Mouse (Mus musculus): ENCODE measurements at regions not wholly inside any gene's neighbourhood (a gene's known extent, or its start where the extent isn't known, plus 50 kb on each side); places are given as distances from the start of the nearest gene placed in this dataset.

GRCm38 (mm10) chr10:53444789-53445188 is 65.0 kb upstream of the Cep85l start:
- TF ChIP-seq MAFK (IDR thresholded peaks at IDR 0.05; ENCODE audit: insufficient read depth, low read depth, low read length) (no peak), ZNF384 (IDR thresholded peaks at IDR 0.05; ENCODE audit: low read depth, low read length) (no peak)
